Mouse (Mus musculus): ENCODE measurements at regions not wholly inside any gene's neighbourhood (a gene's known extent, or its start where the extent isn't known, plus 50 kb on each side); places are given as distances from the start of the nearest gene placed in this dataset.

- DNase-seq (ENCODE audit: low read depth) = no peak
These were observed 62.5 kb upstream of the Lrch2 start for GRCm38 (mm10) chrX:147616374-147616773.

GRCm38 (mm10) chrX:147608660-147609059 lies 54.8 kb upstream of the Lrch2 start:
- peak; percentile 17 for DNase-seq (ENCODE audit: low read depth)
